Mouse (Mus musculus) lung, embryonic 14.5 days (tissue): ENCODE results near the gene Eif5b. TPM values are rescaled to one million over a fixed set of nuclear protein-coding genes. Genes with fewer than 3 reads are reported as not detected.
"Not testable (repeated sequence)": the region's sequence is repeated elsewhere in the genome, so short reads cannot be mapped to it uniquely, and the experiment has no call there.

ENCODE experiments used
- ATAC-seq: fragments of 200-750 bp; cut with Nextera tagmentation; 2 replicates; pipeline ENCODE4 v1.8.0; 2017; ENCODE audit warnings: mild to moderate bottlenecking, moderate TSS enrichment, moderate library complexity; ENCODE audit not compliant: insufficient read depth
- DNase-seq: peaks from one replicate; pipeline ENCODE4 v3.0.0-alpha.2; 2015
- H3K27ac ChIP-seq: fragments of 300-500 bp; sonication (generic); 2 replicates; pipeline ENCODE4 v1.5.1; 2014; ENCODE audit warnings: low read depth, mild to moderate bottlenecking, moderate library complexity
- H3K27me3 ChIP-seq: fragments of 300-500 bp; sonication (generic); 2 replicates; pipeline ENCODE4 v1.6.1; 2014; ENCODE audit warnings: low read length, control low read depth; ENCODE audit not compliant: insufficient read depth
- H3K36me3 ChIP-seq: fragments of 300-500 bp; sonication (generic); 2 replicates; pipeline ENCODE4 v1.6.1; 2014; ENCODE audit warnings: control low read depth; ENCODE audit not compliant: insufficient read depth
- H3K4me1 ChIP-seq: fragments of 300-500 bp; sonication (generic); 2 replicates; pipeline ENCODE4 v1.6.1; 2014; ENCODE audit warnings: antibody characterized with exemption, control low read depth; ENCODE audit not compliant: insufficient read depth
- H3K4me2 ChIP-seq: fragments of 300-500 bp; sonication (generic); 2 replicates; pipeline ENCODE4 v1.6.1; 2014; ENCODE audit warnings: mild to moderate bottlenecking
- H3K4me3 ChIP-seq: fragments of 300-500 bp; sonication (generic); 2 replicates; pipeline ENCODE4 v1.5.1; 2014; ENCODE audit warnings: low read depth, low read length
- H3K9ac ChIP-seq: fragments of 300-500 bp; sonication (generic); 2 replicates; pipeline ENCODE4 v1.6.1; 2014
- H3K9me3 ChIP-seq: fragments of 300-500 bp; sonication (generic); 2 replicates; pipeline ENCODE4 v1.6.1; 2016; ENCODE audit warnings: low read depth, low read length, control low read depth
- CTCF ChIP-seq: IDR thresholded peaks from 2 replicates; pipeline ENCODE4 v1.5.1; 2016; ENCODE audit warnings: antibody characterized with exemption, low read depth
- WGBS: fragments of 180-500 bp; shearing (Covaris S2); extraction: QIAGEN DNeasy Blood & Tissue Kit; methylation state at CpG from one replicate; pipeline ENCODE4 v1.1.7; 2014; 5-methylcytosine and 5-hydroxymethylcytosine counted together
- polyA plus RNA-seq: library from polyadenylated mRNA; unstranded; fragments of >200 nt; fragmentation: Nextera tagmentation; extraction: Ambion mirVana; gene quantifications from 2 replicates; pipeline ENCODE4 v1.2.1, GENCODE M21; 2014

Eif5b gene
- polyA plus RNA-seq, 1 experiment from 2014 or later, result 25.8 TPM

GRCm38 (mm10) chr1:37959486-37959885 is 38.3 kb upstream of the Eif5b start:
- TF ChIP-seq CTCF, result no peak
- ATAC-seq, result no peak; the same call in 1 of the 2 replicates
- no peaks in the 10 kb centered on the region for H3K9me3 ChIP-seq
- peaks cover 8% of the 10 kb centered on the region for H3K4me1 ChIP-seq
- no peaks in the 10 kb centered on the region for H3K36me3 ChIP-seq
- no peak overlapping the region for H3K27ac ChIP-seq
- H3K4me2 ChIP-seq, result no peak overlapping the region
- DNase-seq, result peak; percentile 35
- no peak overlapping the region for H3K9ac ChIP-seq
- H3K4me3 ChIP-seq, result no peak overlapping the region
- H3K27me3 ChIP-seq, result no peaks in the 10 kb centered on the region
- 71% methylated on average over 5 of the region's 5 CpGs for WGBS

DNA sequence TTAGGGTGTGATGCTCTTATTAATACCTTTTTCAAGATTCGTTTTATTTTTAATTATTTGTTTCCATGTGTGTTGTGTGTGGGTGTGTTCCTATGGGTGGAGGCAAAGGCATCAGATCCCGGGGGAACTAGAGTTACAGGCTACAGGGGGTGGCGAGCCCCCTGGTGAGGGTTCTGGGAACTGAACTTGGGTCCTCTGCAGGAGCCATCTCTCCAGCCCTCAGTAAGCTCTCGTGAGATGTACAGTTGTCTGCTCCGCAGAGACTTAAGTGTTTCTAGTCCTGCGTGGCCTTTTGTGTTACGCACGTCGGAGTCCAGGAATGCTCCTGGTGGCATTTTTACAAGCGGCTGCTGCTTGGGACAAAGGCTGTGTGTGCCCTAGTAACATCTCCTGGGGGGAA is 32.2 kb upstream of the Eif5b start:
- ATAC-seq (0 out of 2 replicates have a peak, but pooled peaks have one; percentile 41), DNase-seq (peak; percentile 25)
- Histone ChIP-seq H3K9me3 (no peaks in the 10 kb centered on the region), H3K4me3 (no peak overlapping the region), H3K4me2 (no peak overlapping the region), H3K36me3 (no peaks in the 10 kb centered on the region), H3K27me3 (no peaks in the 10 kb centered on the region), H3K27ac (no peak overlapping the region), H3K9ac (no peak overlapping the region), H3K4me1 (no peaks in the 10 kb centered on the region)
- WGBS, result 58% methylated on average over 10 of the region's 10 CpGs
- peak; percentile 37 for TF ChIP-seq CTCF

DNA sequence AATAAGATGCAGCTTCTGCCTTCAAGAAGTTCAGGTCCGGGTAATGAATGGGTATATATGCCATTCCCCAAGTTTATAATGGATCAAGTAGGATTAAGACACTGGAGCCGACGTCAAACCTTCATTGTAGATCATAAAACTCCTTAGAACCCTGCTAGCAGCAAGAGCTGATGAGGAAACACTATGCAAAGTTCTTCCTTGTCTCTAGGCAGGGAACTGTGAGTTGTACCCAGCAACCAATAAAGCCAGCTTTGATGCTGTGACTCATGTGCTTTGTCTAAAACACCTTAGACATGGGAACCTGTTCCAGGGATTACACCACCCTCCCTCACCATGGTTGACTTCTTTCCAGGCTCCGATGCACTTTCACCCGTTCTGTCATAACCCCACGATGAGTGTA is 29.1 kb upstream of the Eif5b start:
- no peaks in the 10 kb centered on the region for H3K4me1 ChIP-seq
- no peak overlapping the region for H3K4me3 ChIP-seq
- H3K4me2 ChIP-seq, result no peak overlapping the region
- 85% methylated on average over 6 of the region's 6 CpGs for WGBS
- no peak overlapping the region for H3K27ac ChIP-seq
- H3K9me3 ChIP-seq, result no peaks in the 10 kb centered on the region
- H3K36me3 ChIP-seq, result no peaks in the 10 kb centered on the region
- H3K9ac ChIP-seq, result no peak overlapping the region
- ATAC-seq, result no peak
- H3K27me3 ChIP-seq, result no peaks in the 10 kb centered on the region
- DNase-seq, result no peak
- no peak for TF ChIP-seq CTCF

- H3K36me3 ChIP-seq, result no peaks in the 10 kb centered on the region
- peak; percentile 67 for DNase-seq
- H3K9me3 ChIP-seq, result no peaks in the 10 kb centered on the region
- ATAC-seq, result peak; percentile 82
- H3K27ac ChIP-seq, result 0 out of 2 replicates have a peak overlapping the region, but pooled peaks have one; percentile 1
- no peaks in the 10 kb centered on the region for H3K4me1 ChIP-seq
- no peak overlapping the region for H3K4me3 ChIP-seq
- no peak overlapping the region for H3K4me2 ChIP-seq
- no peak overlapping the region for H3K9ac ChIP-seq
- WGBS, result 47% methylated on average over 4 of the region's 4 CpGs
- TF ChIP-seq CTCF, result no peak
- no peaks in the 10 kb centered on the region for H3K27me3 ChIP-seq
Observed at GRCm38 (mm10) chr1:37971520-37971919, 26.3 kb upstream of the Eif5b start.

DNA sequence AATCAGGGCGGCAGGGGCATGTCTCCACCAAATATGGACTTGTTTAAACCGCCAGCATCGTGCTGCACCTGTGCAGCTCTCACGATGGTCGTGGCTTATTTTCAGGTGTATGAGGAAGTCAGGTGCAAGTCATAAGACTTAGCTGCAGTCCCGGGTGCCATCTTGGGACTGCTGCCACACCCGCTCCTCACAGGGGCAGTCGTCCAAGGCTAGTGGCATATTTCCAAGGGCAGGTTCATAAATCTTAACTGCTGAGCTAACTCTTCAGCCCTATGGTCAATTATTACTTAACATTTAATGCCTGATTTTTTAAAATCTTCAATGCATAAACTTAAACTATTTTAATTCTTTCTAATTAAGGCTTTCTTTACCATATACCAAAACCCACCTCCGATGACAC is 21.1 kb upstream of the Eif5b start:
- DNase-seq, H3K9ac ChIP-seq, H3K27me3 ChIP-seq, H3K4me1 ChIP-seq, H3K4me3 ChIP-seq, H3K36me3 ChIP-seq, ATAC-seq, H3K27ac ChIP-seq, H3K4me2 ChIP-seq, H3K9me3 ChIP-seq: not testable (repeated sequence)
- 69% methylated on average over 9 of the region's 9 CpGs for WGBS

- no peak for DNase-seq
- Histone ChIP-seq H3K4me3 (no peak overlapping the region), H3K27ac (no peak overlapping the region), H3K4me2 (no peak overlapping the region), H3K9me3 (no peaks in the 10 kb centered on the region), H3K27me3 (no peaks in the 10 kb centered on the region), H3K9ac (no peak overlapping the region), H3K4me1 (no peaks in the 10 kb centered on the region), H3K36me3 (no peaks in the 10 kb centered on the region)
- ATAC-seq, result no peak
- no peak for TF ChIP-seq CTCF
- 85% methylated on average over 7 of the region's 7 CpGs for WGBS
Observed at GRCm38 (mm10) chr1:37977303-37977702, 20.5 kb upstream of the Eif5b start.

- peaks cover 35% of the 10 kb centered on the region for H3K36me3 ChIP-seq
- H3K27me3 ChIP-seq, result no peaks in the 10 kb centered on the region
- ATAC-seq (no peak), DNase-seq (no peak)
- H3K27ac ChIP-seq, result no peak overlapping the region
- WGBS, result 89% methylated on average over 1 of the region's 1 CpGs
- no peak overlapping the region for H3K4me2 ChIP-seq
- TF ChIP-seq CTCF, result no peak
- no peak overlapping the region for H3K4me3 ChIP-seq
- H3K9me3 ChIP-seq, result no peaks in the 10 kb centered on the region
- no peaks in the 10 kb centered on the region for H3K4me1 ChIP-seq
- no peak overlapping the region for H3K9ac ChIP-seq
Observed at GRCm38 (mm10) chr1:37984326-37984725, 13.5 kb upstream of the Eif5b start.

GRCm38 (mm10) chr1:37985764-37986323 is 12.0 kb upstream of the Eif5b start:
- 84% methylated on average over 9 of the region's 9 CpGs for WGBS
- DNase-seq (peak; percentile 71), ATAC-seq (peak; percentile 38; the same call in 1 of the 2 replicates)
- Histone ChIP-seq H3K4me1 (no peaks in the 10 kb centered on the region), H3K4me2 (no peak overlapping the region), H3K27ac (no peak overlapping the region), H3K27me3 (no peaks in the 10 kb centered on the region), H3K4me3 (no peak overlapping the region), H3K9ac (no peak overlapping the region), H3K36me3 (peaks cover 50% of the 10 kb centered on the region), H3K9me3 (no peaks in the 10 kb centered on the region)
- TF ChIP-seq CTCF, result peak; percentile 82
